Mouse (Mus musculus): ENCODE results near the gene Serpina9. TPM values are rescaled to one million over a fixed set of nuclear protein-coding genes. Genes with fewer than 3 reads are reported as not detected.

Serpina9 gene
- total and polyA plus RNA-seq, 2 experiments = 0.18 to 1.3 TPM

- peaks cover 9% of the 10 kb centered on the region; the same call in 1 of the 2 replicates for H3K36me3 ChIP-seq (ENCODE audit: control insufficient read depth, insufficient read depth, low read length)
- peaks cover 14% of the 10 kb centered on the region; the same call in 1 of the 2 replicates for H3K4me1 ChIP-seq (ENCODE audit: control insufficient read depth, insufficient read depth, low read length)
- no peak overlapping the region for H3K27ac ChIP-seq (replicated peaks; ENCODE audit: insufficient read depth, low read depth, low read length)
- TF ChIP-seq CTCF (IDR thresholded peaks at IDR 0.05; ENCODE audit: low read depth, low read length) = no peak
- no peak for TF ChIP-seq POLR2A (IDR thresholded peaks at IDR 0.05; ENCODE audit: extremely low read depth, insufficient read depth, low read length)
- H3K27me3 ChIP-seq (ENCODE audit: control insufficient read depth, insufficient read depth, low read length) = no peaks in the 10 kb centered on the region
- H3K9ac ChIP-seq (ENCODE audit: low read depth, low read length) = no peak overlapping the region
- DNase-seq (ENCODE audit: extremely low read depth, low read depth, low spot score) = no peak
- no peaks in the 10 kb centered on the region for H3K79me2 ChIP-seq (ENCODE audit: control insufficient read depth, insufficient read depth, low read length)
- 93% methylated on average over 10 of the region's 10 CpGs for WGBS
- no peak overlapping the region for H3K4me3 ChIP-seq (ENCODE audit: insufficient read depth, low read depth, low read length)
Measured at GRCm38 (mm10) chr12:103978294-103978693, 35.3 kb downstream of the Serpina9 start.

GRCm38 (mm10) chr12:103977846-103978245 lies 35.7 kb downstream of the Serpina9 start:
- 15% methylated on average over 5 of the region's 5 CpGs for WGBS
- no peaks in the 10 kb centered on the region for H3K27me3 ChIP-seq (ENCODE audit: control insufficient read depth, insufficient read depth, low read length)
- peaks cover 5% of the 10 kb centered on the region; the same call in 1 of the 2 replicates for H3K36me3 ChIP-seq (ENCODE audit: control insufficient read depth, insufficient read depth, low read length)
- no peak overlapping the region for H3K9ac ChIP-seq (ENCODE audit: low read depth, low read length)
- DNase-seq (ENCODE audit: extremely low read depth, low read depth, low spot score) = peak; percentile 62
- H3K4me3 ChIP-seq (ENCODE audit: insufficient read depth, low read depth, low read length) = no peak overlapping the region
- TF ChIP-seq POLR2A (IDR thresholded peaks at IDR 0.05; ENCODE audit: extremely low read depth, insufficient read depth, low read length) (no peak), CTCF (IDR thresholded peaks at IDR 0.05; ENCODE audit: low read depth, low read length) (peak; percentile 94)
- peak overlapping the region; percentile 24; the same call in 1 of the 2 replicates for H3K27ac ChIP-seq (replicated peaks; ENCODE audit: insufficient read depth, low read depth, low read length)
- peaks cover 14% of the 10 kb centered on the region; the same call in 1 of the 2 replicates for H3K4me1 ChIP-seq (ENCODE audit: control insufficient read depth, insufficient read depth, low read length)
- H3K79me2 ChIP-seq (ENCODE audit: control insufficient read depth, insufficient read depth, low read length) = no peaks in the 10 kb centered on the region

- Histone ChIP-seq H3K27ac (replicated peaks; ENCODE audit: insufficient read depth, low read depth, low read length) (peak overlapping the region; percentile 24), H3K4me1 (ENCODE audit: control insufficient read depth, insufficient read depth, low read length) (peaks cover 14% of the 10 kb centered on the region; the same call in 1 of the 2 replicates), H3K27me3 (ENCODE audit: control insufficient read depth, insufficient read depth, low read length) (no peaks in the 10 kb centered on the region), H3K4me3 (ENCODE audit: insufficient read depth, low read depth, low read length) (no peak overlapping the region), H3K36me3 (ENCODE audit: control insufficient read depth, insufficient read depth, low read length) (peaks cover 2% of the 10 kb centered on the region; the same call in 1 of the 2 replicates), H3K9ac (ENCODE audit: low read depth, low read length) (no peak overlapping the region), H3K79me2 (ENCODE audit: control insufficient read depth, insufficient read depth, low read length) (no peaks in the 10 kb centered on the region)
- peak; percentile 82 for DNase-seq (ENCODE audit: extremely low read depth, low read depth, low spot score)
- 32% methylated on average over 3 of the region's 3 CpGs for WGBS
- TF ChIP-seq CTCF (IDR thresholded peaks at IDR 0.05; ENCODE audit: low read depth, low read length) = no peak
- TF ChIP-seq POLR2A (IDR thresholded peaks at IDR 0.05; ENCODE audit: extremely low read depth, insufficient read depth, low read length) = no peak
Measured at GRCm38 (mm10) chr12:103977060-103977459, 36.5 kb downstream of the Serpina9 start.

- TF ChIP-seq CTCF (IDR thresholded peaks at IDR 0.05; ENCODE audit: low read depth, low read length) (no peak), POLR2A (IDR thresholded peaks at IDR 0.05; ENCODE audit: extremely low read depth, insufficient read depth, low read length) (no peak)
- no peaks in the 10 kb centered on the region for H3K36me3 ChIP-seq (ENCODE audit: control insufficient read depth, insufficient read depth, low read length)
- H3K9ac ChIP-seq (ENCODE audit: low read depth, low read length) = no peak overlapping the region
- no peak overlapping the region for H3K27ac ChIP-seq (replicated peaks; ENCODE audit: insufficient read depth, low read depth, low read length)
- H3K4me3 ChIP-seq (ENCODE audit: insufficient read depth, low read depth, low read length) = no peak overlapping the region
- peaks cover 13% of the 10 kb centered on the region for H3K4me1 ChIP-seq (ENCODE audit: control insufficient read depth, insufficient read depth, low read length)
- 87% methylated on average over 4 of the region's 4 CpGs for WGBS
- peaks cover 5% of the 10 kb centered on the region; the same call in 1 of the 2 replicates for H3K79me2 ChIP-seq (ENCODE audit: control insufficient read depth, insufficient read depth, low read length)
- DNase-seq (ENCODE audit: extremely low read depth, low read depth, low spot score) = no peak
- H3K27me3 ChIP-seq (ENCODE audit: control insufficient read depth, insufficient read depth, low read length) = no peaks in the 10 kb centered on the region
Measured at GRCm38 (mm10) chr12:103971080-103971479, 42.5 kb downstream of the Serpina9 start.

GRCm38 (mm10) chr12:103969577-103970116 lies 43.9 kb downstream of the Serpina9 start:
- H3K79me2 ChIP-seq (ENCODE audit: control insufficient read depth, insufficient read depth, low read length) = peaks cover 5% of the 10 kb centered on the region; the same call in 1 of the 2 replicates
- no peak overlapping the region for H3K4me3 ChIP-seq (ENCODE audit: insufficient read depth, low read depth, low read length)
- no peak for DNase-seq (ENCODE audit: extremely low read depth, low read depth, low spot score)
- 79% methylated on average over 9 of the region's 9 CpGs for WGBS
- H3K4me1 ChIP-seq (ENCODE audit: control insufficient read depth, insufficient read depth, low read length) = peaks cover 19% of the 10 kb centered on the region
- no peak overlapping the region for H3K27ac ChIP-seq (replicated peaks; ENCODE audit: insufficient read depth, low read depth, low read length)
- no peaks in the 10 kb centered on the region for H3K36me3 ChIP-seq (ENCODE audit: control insufficient read depth, insufficient read depth, low read length)
- H3K9ac ChIP-seq (ENCODE audit: low read depth, low read length) = no peak overlapping the region
- no peak for TF ChIP-seq POLR2A (IDR thresholded peaks at IDR 0.05; ENCODE audit: extremely low read depth, insufficient read depth, low read length)
- TF ChIP-seq CTCF (IDR thresholded peaks at IDR 0.05; ENCODE audit: low read depth, low read length) = no peak
- H3K27me3 ChIP-seq (ENCODE audit: control insufficient read depth, insufficient read depth, low read length) = no peaks in the 10 kb centered on the region

- no peak overlapping the region; the same call in 1 of the 2 replicates for H3K9ac ChIP-seq (ENCODE audit: low read depth, low read length)
- no peak overlapping the region for H3K4me3 ChIP-seq (ENCODE audit: insufficient read depth, low read depth, low read length)
- peaks cover 5% of the 10 kb centered on the region; the same call in 1 of the 2 replicates for H3K79me2 ChIP-seq (ENCODE audit: control insufficient read depth, insufficient read depth, low read length)
- WGBS = 15% methylated on average over 3 of the region's 3 CpGs
- TF ChIP-seq CTCF (IDR thresholded peaks at IDR 0.05; ENCODE audit: low read depth, low read length) = no peak
- no peak for TF ChIP-seq POLR2A (IDR thresholded peaks at IDR 0.05; ENCODE audit: extremely low read depth, insufficient read depth, low read length)
- peaks cover 36% of the 10 kb centered on the region for H3K4me1 ChIP-seq (ENCODE audit: control insufficient read depth, insufficient read depth, low read length)
- peak; percentile 97 for DNase-seq (ENCODE audit: extremely low read depth, low read depth, low spot score)
- H3K27me3 ChIP-seq (ENCODE audit: control insufficient read depth, insufficient read depth, low read length) = no peaks in the 10 kb centered on the region
- H3K36me3 ChIP-seq (ENCODE audit: control insufficient read depth, insufficient read depth, low read length) = no peaks in the 10 kb centered on the region
- H3K27ac ChIP-seq (replicated peaks; ENCODE audit: insufficient read depth, low read depth, low read length) = peak overlapping the region; percentile 97
Measured at GRCm38 (mm10) chr12:103966761-103967160, 46.8 kb downstream of the Serpina9 start.

Measured in liver, adult 2 months (tissue).